Mouse (Mus musculus): ENCODE measurements around the gene Cd6. TPM values are rescaled to one million over a fixed set of nuclear protein-coding genes. Genes with fewer than 3 reads are reported as not detected.

Gene Cd6
- total RNA-seq, 2 experiments from 2014 or later: 2.3 to 4.1 TPM

DNA sequence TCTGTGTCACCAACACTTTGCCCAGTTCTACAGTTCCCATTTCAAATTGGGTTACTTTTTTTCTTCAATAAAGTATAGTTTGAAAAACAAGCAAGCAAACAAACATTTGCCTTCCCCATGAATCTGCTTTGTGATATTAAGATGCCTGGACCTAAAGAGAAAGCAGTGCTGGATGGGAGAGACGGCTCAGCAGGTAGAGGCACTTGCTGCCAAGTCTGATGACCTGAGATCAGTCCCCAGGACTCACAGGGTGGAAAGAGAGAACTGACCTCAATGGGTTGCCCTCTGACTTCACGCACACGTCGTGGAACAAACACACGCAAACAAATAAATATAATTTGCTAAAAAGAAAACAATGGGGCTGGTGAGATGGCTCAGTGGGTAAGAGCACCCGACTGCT is 28.0 kb downstream of the Cd6 start:
- no peak for DNase-seq

GRCm38 (mm10) chr19:10801070-10801469 is 28.8 kb downstream of the Cd6 start:
- no peak for DNase-seq

DNA sequence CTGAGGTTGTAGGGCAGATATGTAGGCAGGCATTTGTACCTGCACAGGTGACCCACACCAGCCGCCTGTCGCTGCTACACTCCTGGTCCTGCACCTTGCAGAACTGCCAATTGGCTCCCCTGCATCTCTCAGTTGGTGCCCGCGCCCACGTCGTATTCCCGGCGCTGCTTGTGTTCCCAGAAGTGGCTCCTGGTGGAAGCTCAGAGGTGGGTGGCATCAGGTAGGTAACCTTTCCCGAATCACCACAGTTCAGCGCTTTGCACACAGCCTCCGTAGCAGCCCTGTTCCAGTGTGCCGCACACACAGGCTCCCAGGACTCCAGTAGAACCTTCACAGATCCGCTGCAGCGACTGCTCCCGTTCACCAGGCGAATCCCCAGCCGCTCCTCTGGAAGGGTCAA is 30.7 kb downstream of the Cd6 start:
- no peak for DNase-seq

- DNase-seq: no peak
Observed at GRCm38 (mm10) chr19:10798576-10798975, 31.3 kb downstream of the Cd6 start.

GRCm38 (mm10) chr19:10794916-10795315 is 34.9 kb downstream of the Cd6 start:
- no peak for DNase-seq

- DNase-seq: peak; percentile 26
Observed at GRCm38 (mm10) chr19:10793044-10793443, 36.8 kb downstream of the Cd6 start.

GRCm38 (mm10) chr19:10790323-10790722 is 39.5 kb downstream of the Cd6 start:
- no peak for DNase-seq

DNA sequence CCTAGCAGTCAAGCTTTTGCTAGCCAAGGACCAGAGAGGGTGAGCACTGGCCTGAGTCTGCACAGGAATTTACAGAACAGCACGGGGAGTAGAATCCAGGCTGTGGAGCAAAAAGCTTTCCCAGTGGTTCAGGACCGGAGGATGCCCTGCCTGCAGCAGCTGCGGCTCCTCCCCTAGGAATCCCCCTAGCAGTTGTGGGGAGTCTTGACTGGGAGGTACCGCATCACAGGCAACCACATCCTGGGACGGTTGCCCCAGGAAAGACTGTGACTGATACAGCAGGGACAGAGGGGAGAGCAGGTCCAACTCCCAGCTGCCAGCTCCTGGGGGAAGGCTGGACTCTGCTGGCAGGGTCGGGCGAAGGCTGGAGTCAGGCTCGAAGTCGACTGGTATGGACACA is 41.6 kb downstream of the Cd6 start:
- no peak for DNase-seq

DNA sequence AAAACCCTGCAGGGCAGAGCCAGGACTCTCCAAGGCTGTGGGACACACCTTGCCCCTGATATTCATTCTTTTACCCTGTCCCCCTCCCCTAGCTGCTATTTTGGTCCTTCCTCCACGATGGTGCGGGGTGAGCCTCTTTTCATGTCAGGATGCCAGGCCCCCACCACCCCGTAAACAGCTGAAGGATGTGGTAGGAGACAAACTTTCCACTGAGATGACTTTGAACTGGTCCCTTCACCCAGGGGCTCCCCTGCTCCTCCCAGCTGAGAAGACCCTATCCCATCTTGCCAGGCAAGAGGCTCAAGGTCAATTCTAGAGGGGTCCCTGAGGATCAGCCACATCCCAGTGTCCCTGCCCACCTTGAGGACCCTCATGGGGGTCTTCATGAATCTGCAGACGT is 42.5 kb downstream of the Cd6 start:
- no peak for DNase-seq

GRCm38 (mm10) chr19:10786753-10787152 is 43.1 kb downstream of the Cd6 start:
- DNase-seq: no peak

GRCm38 (mm10) chr19:10784796-10785459 is 44.9 kb downstream of the Cd6 start:
- DNase-seq: no peak

DNA sequence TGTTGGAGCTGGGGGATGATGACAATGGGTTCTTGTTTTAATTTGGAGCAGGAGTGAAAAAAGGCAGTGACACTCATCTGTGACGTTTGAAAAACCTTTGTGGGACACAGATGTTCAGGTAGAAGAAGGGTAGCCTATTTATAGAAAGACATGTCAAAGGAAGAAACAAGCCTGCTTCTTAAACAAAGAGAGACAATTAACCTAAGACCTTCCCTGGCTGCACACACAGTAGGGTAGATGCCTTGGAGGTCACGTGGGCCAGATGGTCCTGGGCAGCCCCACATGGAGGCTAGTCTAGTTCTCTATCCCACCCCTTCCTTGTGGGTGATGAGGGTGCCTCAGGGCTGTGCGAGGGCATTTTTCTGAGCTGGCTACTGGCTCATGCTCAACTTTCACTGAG is 45.8 kb downstream of the Cd6 start:
- no peak for DNase-seq

GRCm38 (mm10) chr19:10783168-10783567 is 46.7 kb downstream of the Cd6 start:
- DNase-seq: no peak

DNA sequence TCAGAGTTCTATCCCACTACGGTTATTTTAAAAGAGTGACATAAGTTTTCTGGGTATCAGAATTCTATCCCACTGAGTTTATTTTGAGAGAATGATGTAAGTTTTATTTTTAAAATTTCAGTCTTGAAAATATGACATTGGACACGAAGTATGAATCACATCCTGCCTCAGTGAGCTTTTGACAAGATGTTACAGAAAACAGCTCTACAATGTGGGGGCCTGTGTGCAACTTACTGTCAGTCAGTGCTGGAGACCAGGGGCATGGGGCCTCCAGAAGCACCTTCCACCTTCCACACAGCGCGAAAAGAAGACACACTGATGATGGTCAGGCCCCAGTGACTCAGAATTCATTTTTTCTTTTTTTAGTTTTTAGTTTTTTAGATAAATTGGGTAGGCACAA is 48.2 kb downstream of the Cd6 start:
- DNase-seq: no peak

GRCm38 (mm10) chr19:10776906-10777305 is 53.0 kb downstream of the Cd6 start:
- DNase-seq: no peak

GRCm38 (mm10) chr19:10774141-10774540 is 55.7 kb downstream of the Cd6 start:
- no peak for DNase-seq

DNA sequence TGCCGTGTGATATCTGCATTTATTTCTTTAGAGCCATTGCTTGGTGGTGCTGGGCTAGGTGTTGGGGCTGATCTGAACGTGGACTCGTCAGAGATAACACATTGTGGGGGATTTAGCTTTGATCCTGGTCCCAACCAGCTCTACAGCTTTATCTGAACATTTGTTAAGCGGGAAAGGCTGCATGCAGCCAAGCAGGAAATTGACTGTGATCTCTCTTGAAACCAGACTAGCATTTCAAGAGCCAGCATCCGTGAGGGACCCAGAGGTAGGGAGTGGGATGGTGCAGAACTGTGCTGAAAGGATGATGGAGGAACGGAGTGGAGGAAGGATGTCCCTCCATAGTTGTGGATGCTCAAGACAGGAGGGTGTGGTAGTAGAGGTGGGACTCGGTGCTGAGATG is 56.5 kb downstream of the Cd6 start:
- no peak for DNase-seq

DNA sequence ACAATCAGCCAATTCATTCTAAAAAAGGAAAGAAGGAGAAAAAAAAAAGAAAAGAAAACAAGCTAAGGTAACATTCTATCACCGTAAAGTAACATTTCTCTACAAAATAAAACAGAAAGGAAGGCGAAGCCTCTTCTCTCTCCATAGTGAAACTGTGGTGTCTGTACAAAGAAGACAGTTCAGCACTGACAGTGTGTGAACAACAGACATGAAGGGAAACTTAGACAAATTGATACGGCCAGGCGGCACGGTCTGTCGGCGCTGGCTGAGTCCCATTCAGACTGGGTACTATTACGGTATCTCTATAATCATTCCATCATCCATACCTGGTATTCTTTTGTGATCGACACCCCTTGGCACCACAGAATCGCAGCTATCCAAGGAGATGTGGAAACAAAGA is 57.0 kb downstream of the Cd6 start:
- DNase-seq: no peak

DNA sequence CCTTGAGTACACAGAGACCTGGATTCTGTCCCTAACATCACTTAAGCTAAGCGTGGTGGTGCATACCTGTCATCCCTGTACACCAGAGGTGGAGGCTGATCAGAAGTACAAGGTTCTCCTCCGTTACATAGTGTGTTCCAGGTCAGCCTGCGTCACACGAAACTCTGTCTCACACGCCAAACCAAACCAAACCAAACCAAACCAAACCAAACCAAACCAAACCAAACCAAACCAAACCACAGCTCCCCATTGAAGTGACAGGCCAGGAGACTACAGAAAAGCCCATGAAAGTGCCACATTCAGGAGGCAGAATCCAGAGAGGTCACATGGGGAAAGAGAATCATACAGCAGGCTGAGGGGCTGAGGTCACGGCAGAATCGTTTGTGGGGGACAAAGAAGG is 57.9 kb downstream of the Cd6 start:
- DNase-seq: no peak

DNA sequence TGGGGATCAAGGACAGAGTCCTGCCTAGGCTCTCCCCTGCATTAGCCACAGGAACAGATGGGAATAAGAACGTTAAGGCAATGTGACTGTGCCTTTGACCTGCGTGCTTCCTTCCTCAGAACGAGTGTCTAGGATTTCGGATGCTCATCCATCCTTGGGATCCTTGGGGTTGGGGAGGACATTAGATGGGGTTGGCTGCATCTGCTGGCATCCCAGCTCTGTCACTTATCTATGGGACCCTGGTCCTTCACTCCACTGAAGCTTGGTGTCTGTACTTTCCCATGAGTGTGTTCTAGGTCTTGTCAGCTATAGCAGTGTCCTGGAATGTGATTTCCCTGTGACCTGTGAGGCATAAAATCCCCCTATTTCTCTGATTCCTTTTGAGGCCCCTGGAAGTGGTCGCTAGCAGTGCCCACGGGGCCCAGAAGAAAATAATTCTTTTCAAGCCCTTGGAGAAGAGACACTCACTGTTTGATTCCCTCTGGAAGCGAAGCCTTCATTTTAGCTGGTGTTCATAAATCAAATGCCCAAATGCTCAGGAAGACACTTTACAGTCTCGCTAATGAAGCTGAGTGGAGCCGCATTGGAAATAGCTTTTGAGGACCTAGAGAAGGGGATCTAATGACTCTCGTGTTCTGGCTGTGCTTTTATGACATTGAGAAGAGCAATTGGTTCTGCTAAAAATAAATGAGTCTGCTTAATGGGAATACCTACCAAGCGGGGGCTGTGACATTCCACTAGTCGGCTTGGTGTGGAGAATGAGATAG is 60.2 kb downstream of the Cd6 start:
- DNase-seq: no peak

GRCm38 (mm10) chr19:10768694-10769428 is 61.0 kb downstream of the Cd6 start:
- no peak for DNase-seq

GRCm38 (mm10) chr19:10767631-10768030 is 62.2 kb downstream of the Cd6 start:
- no peak for DNase-seq

- DNase-seq: no peak
Observed at GRCm38 (mm10) chr19:10763381-10764031, 66.4 kb downstream of the Cd6 start.
